Mouse (Mus musculus) embryonic facial prominence, embryonic 11.5 days (tissue): ENCODE results near the gene Rnf26. TPM values are rescaled to one million over a fixed set of nuclear protein-coding genes. Genes with fewer than 3 reads are reported as not detected.

Experiments
- ATAC-seq: fragments of 200-750 bp; cut with Nextera tagmentation; replicated peaks from 2 replicates; pipeline ENCODE4 v1.8.0; 2017; ENCODE audit warnings: low read depth; ENCODE audit not compliant: insufficient number of reproducible peaks, low FRiP score, low TSS enrichment
- DNase-seq: peaks from one replicate; pipeline ENCODE4 v3.0.0-alpha.2; 2015; ENCODE audit warnings: low spot score
- H3K27ac ChIP-seq: fragments of 300-500 bp; sonication (generic); replicated peaks from 2 replicates; pipeline ENCODE4 v1.5.1; 2014; ENCODE audit warnings: mild to moderate bottlenecking, low read depth, low read length, control low read depth
- H3K27me3 ChIP-seq: fragments of 300-500 bp; sonication (generic); 2 replicates; pipeline ENCODE4 v1.6.1; 2014; ENCODE audit warnings: mild to moderate bottlenecking, low read length, moderate library complexity, mixed read lengths; ENCODE audit not compliant: control insufficient read depth, insufficient read depth
- H3K36me3 ChIP-seq: fragments of 300-500 bp; sonication (generic); replicated peaks from 2 replicates; pipeline ENCODE4 v1.6.1; 2014; ENCODE audit warnings: low read depth, mild to moderate bottlenecking, low read length, moderate library complexity, mixed read lengths; ENCODE audit not compliant: control insufficient read depth, insufficient read depth
- H3K4me1 ChIP-seq: fragments of 300-500 bp; sonication (generic); 2 replicates; pipeline ENCODE4 v1.6.1; 2014; ENCODE audit warnings: low read length, mixed read lengths; ENCODE audit not compliant: control insufficient read depth, insufficient read depth
- H3K4me2 ChIP-seq: fragments of 300-500 bp; sonication (generic); 2 replicates; pipeline ENCODE4 v1.6.1; 2014; ENCODE audit warnings: low read depth, mild to moderate bottlenecking, control low read depth, low read length, moderate library complexity
- H3K4me3 ChIP-seq: fragments of 300-500 bp; sonication (generic); 2 replicates; pipeline ENCODE4 v1.5.1; 2014; ENCODE audit warnings: low read depth, low read length, control low read depth
- H3K9ac ChIP-seq: fragments of 300-500 bp; sonication (generic); replicated peaks from 2 replicates; pipeline ENCODE4 v1.6.1; 2014; ENCODE audit warnings: mild to moderate bottlenecking, control low read depth, low read length
- H3K9me3 ChIP-seq: fragments of 300-500 bp; sonication (generic); replicated peaks from 2 replicates; pipeline ENCODE4 v1.6.1; 2016; ENCODE audit warnings: mild to moderate bottlenecking, low read length, inconsistent platforms, mixed read lengths; ENCODE audit not compliant: control insufficient read depth
- WGBS: fragments of 180-500 bp; shearing (Covaris S2); extraction: QIAGEN DNeasy Blood & Tissue Kit; methylation state at CpG from one replicate; pipeline ENCODE4 v1.1.7; 2014; 5-methylcytosine and 5-hydroxymethylcytosine counted together
- polyA plus RNA-seq: library from polyadenylated mRNA; unstranded; fragments of >200 nt; fragmentation: Nextera tagmentation; extraction: Ambion mirVana; gene quantifications from 2 replicates; pipeline ENCODE4 v1.2.1, GENCODE M21; 2014

The Rnf26 gene
- polyA plus RNA-seq = 59.5 and 65.9 TPM in 2 replicates

DNA sequence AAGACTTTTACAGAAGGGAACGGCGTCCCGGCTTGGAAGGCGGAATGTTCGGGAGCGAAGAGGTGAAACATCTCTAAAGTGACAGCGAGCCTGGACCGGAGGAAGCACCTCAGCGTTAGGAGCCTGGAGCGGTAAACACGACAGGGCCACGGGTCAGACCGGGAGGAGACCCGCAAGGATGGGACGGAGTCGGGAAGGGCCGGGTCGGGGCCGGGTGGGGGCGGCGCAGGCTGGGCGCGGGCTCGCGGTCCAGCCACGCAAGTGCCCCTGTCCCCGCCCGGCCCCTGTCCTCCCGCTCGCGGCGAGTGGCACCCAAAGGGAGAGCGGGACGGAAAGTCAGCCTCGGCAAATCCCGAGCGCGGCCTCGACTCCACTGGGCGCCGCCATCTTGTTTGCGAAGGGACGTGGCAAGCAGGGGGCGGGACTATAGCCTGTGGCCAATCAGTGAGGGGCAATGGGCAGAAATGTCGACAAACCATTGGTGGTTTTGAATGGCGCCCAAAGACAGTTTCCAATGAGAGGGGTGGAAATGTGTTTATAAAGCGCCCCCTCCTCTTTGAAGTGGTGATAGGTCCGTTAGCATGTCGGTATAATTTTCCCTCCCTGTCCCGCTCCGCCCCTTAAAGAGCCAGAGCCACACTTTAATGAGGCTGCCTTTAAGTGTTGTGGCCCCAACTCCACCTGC is at the start of gene Rnf26, which contains the start of gene Gm49380:
Gene Rnf26 (minus strand): TSS at position 413 of the 685 bp plus-strand sequence.
Gene Gm49380 (minus strand): TSS at position 396 of the 685 bp plus-strand sequence.
- Histone ChIP-seq H3K4me3 (peak within 1 kb of the TSS; percentile 82), H3K27ac (peak within 1 kb of the TSS; percentile 47; the same call in 1 of the 2 replicates), H3K9ac (peak within 1 kb of the TSS; percentile 83), H3K27me3 (no peaks in the 10 kb centered on the region), H3K36me3 (no peaks in the 10 kb centered on the region; the same call in 1 of the 2 replicates), H3K4me1 (peaks cover 9% of the 10 kb centered on the region), H3K9me3 (no peaks in the 10 kb centered on the region), H3K4me2 (peak within 1 kb of the TSS; percentile 41)
- 0% methylated on average over 51 of the region's 51 CpGs for WGBS
- ATAC-seq (peak; percentile 89), DNase-seq (peak; percentile 97)

DNA sequence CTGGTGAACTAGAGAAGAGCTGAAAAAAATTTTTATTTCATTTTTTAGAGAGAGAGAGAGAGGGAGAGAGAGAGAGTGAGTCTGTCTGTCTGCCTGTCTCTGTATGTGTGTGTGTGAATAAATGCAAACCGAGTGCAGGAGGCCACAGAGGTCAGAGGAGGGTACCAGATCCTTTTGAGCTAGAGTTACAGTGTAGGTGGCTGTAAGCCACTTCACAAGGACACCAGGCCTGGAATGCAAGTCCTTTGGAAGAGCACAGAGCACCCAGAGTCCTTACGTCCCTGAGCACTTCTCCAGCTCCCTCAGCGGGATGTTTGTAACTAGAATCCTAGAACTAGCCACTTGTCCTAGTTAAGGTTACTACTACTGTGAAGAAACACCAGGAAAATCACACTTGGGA is 46.6 kb upstream of the Rnf26 start:
- Histone ChIP-seq H3K4me1 (no peaks in the 10 kb centered on the region), H3K4me3 (no peak overlapping the region), H3K4me2 (no peak overlapping the region), H3K27me3 (no peaks in the 10 kb centered on the region), H3K36me3 (peaks cover 12% of the 10 kb centered on the region), H3K9ac (no peak overlapping the region), H3K9me3 (no peaks in the 10 kb centered on the region), H3K27ac (no peak overlapping the region)
- DNase-seq = no peak
- no peak for ATAC-seq
- WGBS = 73% methylated on average over 3 of the region's 3 CpGs

DNA sequence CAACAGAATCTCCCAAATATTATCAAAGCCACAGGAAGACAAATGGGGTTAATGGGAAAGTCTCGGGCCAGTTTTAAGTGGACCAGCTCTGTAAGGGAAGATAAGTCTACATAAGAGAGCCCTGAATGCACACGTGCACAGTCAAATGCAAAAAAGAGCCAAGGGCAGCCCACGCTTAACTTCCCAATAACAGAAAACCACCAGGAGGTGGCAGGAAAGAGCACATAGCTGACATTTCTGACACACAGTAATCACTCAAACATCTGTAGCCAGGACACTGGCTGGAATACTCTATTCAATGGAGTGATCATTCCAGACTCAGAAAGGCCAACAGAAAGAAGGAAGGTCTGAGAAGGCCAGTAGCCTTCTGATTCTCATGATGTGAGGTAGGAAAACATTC is 34.0 kb upstream of the Rnf26 start:
- Histone ChIP-seq H3K36me3 (no peaks in the 10 kb centered on the region; the same call in 1 of the 2 replicates), H3K9ac (no peak overlapping the region), H3K4me1 (no peaks in the 10 kb centered on the region)

DNA sequence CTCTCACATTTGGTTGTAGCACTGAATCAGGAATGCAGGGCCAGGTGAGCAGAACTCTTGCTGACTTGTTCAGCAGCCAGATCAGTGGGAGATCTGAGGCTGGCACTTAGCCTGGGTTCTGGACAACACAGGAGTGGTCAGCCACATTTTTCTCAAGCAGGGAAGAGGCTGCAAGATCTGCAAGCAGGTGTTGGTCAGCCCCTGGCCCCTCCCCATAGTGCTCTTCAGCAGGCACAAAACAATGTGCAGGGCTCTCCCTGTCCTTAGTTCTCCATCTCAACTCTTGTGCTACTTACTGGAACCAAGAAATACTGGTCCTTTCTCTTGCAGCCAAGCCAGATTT is 31.4 kb upstream of the Rnf26 start:
- H3K36me3 ChIP-seq = no peaks in the 10 kb centered on the region; the same call in 1 of the 2 replicates
- H3K9me3 ChIP-seq = no peaks in the 10 kb centered on the region

More for the DNA sequence above, 34.0 kb upstream of the Rnf26 start:
- ATAC-seq (no peak), DNase-seq (no peak)
- H3K4me2 ChIP-seq = no peak overlapping the region
- no peaks in the 10 kb centered on the region for H3K27me3 ChIP-seq
- H3K27ac ChIP-seq = no peak overlapping the region
- H3K4me3 ChIP-seq = no peak overlapping the region
- 59% methylated on average over 3 of the region's 3 CpGs for WGBS
- no peaks in the 10 kb centered on the region for H3K9me3 ChIP-seq

DNA sequence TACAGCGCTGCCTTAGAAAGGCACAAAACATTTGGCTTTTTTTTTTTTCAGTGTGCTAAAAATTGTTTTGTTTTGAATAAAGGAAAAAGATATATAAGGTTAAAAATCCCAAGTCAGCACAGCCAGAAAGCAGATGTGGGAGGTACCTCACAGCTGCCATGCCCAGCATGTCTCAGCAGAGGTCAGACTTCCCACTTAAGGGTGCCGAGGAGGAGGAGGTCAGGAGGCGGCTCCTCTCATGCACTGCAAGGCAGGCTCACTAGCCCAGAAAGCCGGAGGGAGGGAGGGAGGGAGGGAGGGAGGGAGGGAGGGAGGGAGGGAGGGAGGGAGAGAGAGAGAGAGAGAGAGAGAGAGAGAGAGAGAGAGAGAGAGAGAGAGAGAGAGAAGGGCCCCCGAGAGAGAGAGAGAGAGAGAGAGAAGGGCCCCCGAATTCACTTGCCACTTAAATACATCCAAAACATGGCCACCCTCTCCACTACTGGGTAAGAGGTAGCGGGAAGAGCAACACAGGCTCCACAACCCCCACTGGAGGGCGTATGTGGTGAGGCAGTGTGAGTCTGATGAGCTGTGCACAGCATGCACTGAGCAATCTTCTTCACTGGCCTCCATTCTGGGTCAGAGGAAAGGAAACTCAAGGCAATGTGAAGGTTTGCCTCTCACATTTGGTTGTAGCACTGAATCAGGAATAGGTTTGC is 30.9 kb upstream of the Rnf26 start:
- H3K9ac ChIP-seq = no peak overlapping the region
- no peak for ATAC-seq
- no peaks in the 10 kb centered on the region; the same call in 1 of the 2 replicates for H3K36me3 ChIP-seq
- peak; percentile 24 for DNase-seq
- no peaks in the 10 kb centered on the region for H3K4me1 ChIP-seq
- 29% methylated on average over 7 of the region's 8 CpGs for WGBS
- no peaks in the 10 kb centered on the region for H3K9me3 ChIP-seq
- H3K27me3 ChIP-seq = no peaks in the 10 kb centered on the region
- H3K27ac ChIP-seq = no peak overlapping the region
- no peak overlapping the region for H3K4me3 ChIP-seq
- no peak overlapping the region for H3K4me2 ChIP-seq

More for the DNA sequence above, 31.4 kb upstream of the Rnf26 start:
- Histone ChIP-seq H3K4me3 (no peak overlapping the region), H3K27me3 (no peaks in the 10 kb centered on the region), H3K4me1 (no peaks in the 10 kb centered on the region), H3K4me2 (no peak overlapping the region), H3K9ac (no peak overlapping the region), H3K27ac (no peak overlapping the region)
- ATAC-seq (no peak), DNase-seq (no peak)

DNA sequence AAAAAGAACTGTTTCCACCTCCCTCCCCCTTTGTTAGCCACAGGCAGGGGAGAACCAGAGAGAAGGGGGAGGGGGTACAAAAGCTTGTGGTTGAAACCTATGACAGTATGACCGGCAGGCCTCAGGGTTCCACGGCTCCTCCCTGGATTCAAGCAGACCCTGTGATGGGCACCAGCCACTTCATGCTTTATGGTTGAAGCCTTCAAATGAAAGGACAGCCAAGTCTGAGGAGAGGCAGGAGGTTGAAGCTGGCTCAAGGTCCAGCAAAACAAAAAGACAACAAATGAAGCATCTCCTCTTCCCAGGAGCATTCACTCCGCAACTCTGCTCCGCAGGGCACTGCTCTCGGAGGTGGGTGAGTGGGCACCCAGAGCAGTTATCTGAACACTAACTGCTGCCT is 30.1 kb upstream of the Rnf26 start:
- Histone ChIP-seq H3K9ac (no peak overlapping the region), H3K27ac (no peak overlapping the region), H3K9me3 (no peaks in the 10 kb centered on the region), H3K27me3 (no peaks in the 10 kb centered on the region), H3K4me1 (no peaks in the 10 kb centered on the region), H3K4me2 (no peak overlapping the region), H3K36me3 (no peaks in the 10 kb centered on the region; the same call in 1 of the 2 replicates), H3K4me3 (no peak overlapping the region)
- DNase-seq = no peak
- ATAC-seq = no peak
- 80% methylated on average over 5 of the region's 5 CpGs for WGBS

DNA sequence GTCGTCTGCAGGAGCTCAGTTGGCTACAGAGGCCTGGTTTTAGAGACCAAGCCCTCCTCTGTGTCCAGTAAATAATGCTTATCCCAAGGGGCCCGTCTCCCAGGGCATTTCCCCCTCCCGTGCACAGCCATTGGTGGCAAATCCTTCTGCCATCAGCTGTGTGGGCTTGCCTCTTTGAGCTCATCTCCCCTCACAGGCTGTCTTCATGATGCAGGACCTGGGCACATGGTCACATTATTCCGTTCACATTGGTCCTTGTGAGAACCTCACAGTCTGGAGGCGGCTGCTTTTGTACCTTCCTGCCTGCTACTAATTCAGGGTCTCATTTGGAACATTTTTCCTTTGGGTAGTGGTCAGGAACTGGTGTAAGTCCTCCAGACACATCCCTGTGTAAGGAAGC is 28.6 kb upstream of the Rnf26 start:
- H3K27ac ChIP-seq = no peak overlapping the region
- H3K4me3 ChIP-seq = no peak overlapping the region
- H3K36me3 ChIP-seq = no peaks in the 10 kb centered on the region; the same call in 1 of the 2 replicates

DNA sequence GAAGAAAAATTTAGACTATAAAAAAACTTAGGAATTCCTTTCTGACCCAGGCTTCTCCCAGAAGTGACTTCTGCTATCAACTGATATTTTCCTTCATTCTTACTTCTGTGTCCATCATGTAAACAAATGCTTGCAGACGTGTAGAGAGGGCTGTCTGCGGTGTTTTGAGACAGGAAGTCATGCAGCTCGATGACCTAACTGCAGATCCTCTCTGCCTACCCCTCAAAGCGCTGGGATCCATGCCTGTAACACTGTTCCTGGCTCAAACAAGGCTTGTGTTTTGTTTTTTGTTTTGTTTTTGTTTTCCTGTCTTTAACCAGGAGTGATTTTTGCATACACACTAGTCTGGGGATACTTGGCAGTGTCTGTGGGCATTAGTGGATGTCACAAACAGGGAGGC is 24.5 kb upstream of the Rnf26 start:
- Histone ChIP-seq H3K4me3 (no peak overlapping the region), H3K36me3 (no peaks in the 10 kb centered on the region), H3K9me3 (no peaks in the 10 kb centered on the region), H3K4me1 (peaks cover 5% of the 10 kb centered on the region), H3K27ac (no peak overlapping the region), H3K9ac (no peak overlapping the region), H3K27me3 (peaks cover 25% of the 10 kb centered on the region), H3K4me2 (no peak overlapping the region)
- ATAC-seq (no peak), DNase-seq (no peak)
- 66% methylated on average over 4 of the region's 4 CpGs for WGBS

More for the DNA sequence above, 28.6 kb upstream of the Rnf26 start:
- Histone ChIP-seq H3K9ac (no peak overlapping the region), H3K4me2 (no peak overlapping the region), H3K4me1 (no peaks in the 10 kb centered on the region), H3K9me3 (no peaks in the 10 kb centered on the region), H3K27me3 (no peaks in the 10 kb centered on the region)
- 73% methylated on average over 5 of the region's 5 CpGs for WGBS
- DNase-seq (no peak), ATAC-seq (no peak)
